Mouse (Mus musculus) right cerebral cortex, postnatal 10 days (tissue): Measurements from ENCODE around the gene BC107364.
A peak's percentile ranks its signal among the peaks of the same experiment; 100 is the strongest.
"Not testable (repeated sequence)": the region's sequence is repeated elsewhere in the genome, so short reads cannot be mapped to it uniquely, and the experiment has no call there.

Experiments
- DNase-seq, 2 experiments: peaks; one replicate each; pipeline ENCODE4 v3.0.0; 2021; ENCODE audit warnings: low spot score in 2 of 2

The BC107364 gene

GRCm38 (mm10) chr3:96451181-96451737 lies 847 bp downstream of the BC107364 start:
- not testable (repeated sequence) for DNase-seq

GRCm38 (mm10) chr3:96450586-96450896 lies 1.6 kb downstream of the BC107364 start:
- DNase-seq, result not testable (repeated sequence)

- not testable (repeated sequence) for DNase-seq
These were observed 2.1 kb downstream of the BC107364 start for GRCm38 (mm10) chr3:96449762-96450585.

GRCm38 (mm10) chr3:96445436-96445835 lies 6.7 kb downstream of the BC107364 start:
- no peak for DNase-seq

GRCm38 (mm10) chr3:96440578-96440977 lies 11.5 kb downstream of the BC107364 start:
- peak; percentile 42 to 69 for DNase-seq

- peak; percentile 57 to 66 for DNase-seq
These were observed 16.5 kb downstream of the BC107364 start for GRCm38 (mm10) chr3:96435557-96436091.

- DNase-seq, result no peak
These were observed 19.9 kb downstream of the BC107364 start for GRCm38 (mm10) chr3:96432207-96432606.

GRCm38 (mm10) chr3:96429819-96430132 lies 22.3 kb downstream of the BC107364 start:
- DNase-seq, result no peak

- DNase-seq, result no peak
These were observed 22.9 kb downstream of the BC107364 start for GRCm38 (mm10) chr3:96428941-96429818.

GRCm38 (mm10) chr3:96427761-96428462 lies 24.2 kb downstream of the BC107364 start:
- DNase-seq, result peak; percentile 50 to 65

GRCm38 (mm10) chr3:96427311-96427710 lies 24.8 kb downstream of the BC107364 start:
- DNase-seq, result no peak

GRCm38 (mm10) chr3:96426268-96426667 lies 25.8 kb downstream of the BC107364 start:
- DNase-seq, result no peak

- DNase-seq, result not testable (repeated sequence)
These were observed 27.7 kb downstream of the BC107364 start for GRCm38 (mm10) chr3:96424447-96424846.

- peak in 1 of 2 experiments; percentile 51 for DNase-seq
These were observed 28.2 kb downstream of the BC107364 start for GRCm38 (mm10) chr3:96423889-96424288.

- DNase-seq, result no peak
These were observed 31.3 kb downstream of the BC107364 start for GRCm38 (mm10) chr3:96420796-96421195.

GRCm38 (mm10) chr3:96418902-96419301 lies 33.2 kb downstream of the BC107364 start:
- DNase-seq, result not testable (repeated sequence)

GRCm38 (mm10) chr3:96417850-96418815 lies 34.0 kb downstream of the BC107364 start:
- DNase-seq, result no peak

GRCm38 (mm10) chr3:96416595-96416994 lies 35.5 kb downstream of the BC107364 start:
- DNase-seq, result no peak

- no peak for DNase-seq
These were observed 36.0 kb downstream of the BC107364 start for GRCm38 (mm10) chr3:96416056-96416455.

GRCm38 (mm10) chr3:96414951-96415327 lies 37.2 kb downstream of the BC107364 start:
- no peak for DNase-seq
